Mouse (Mus musculus) lung, adult 2 months (tissue): ENCODE measurements around the gene Pex14. TPM values are rescaled to one million over a fixed set of nuclear protein-coding genes. Genes with fewer than 3 reads are reported as not detected.

Experiments used
- DNase-seq: peaks from one replicate; pipeline ENCODE4 v3.0.0; 2022
- H3K4me1 ChIP-seq: fragments of 200-500 bp; 2 replicates; pipeline ENCODE4 v1.6.1; 2011; ENCODE audit warnings: low read length; ENCODE audit not compliant: control insufficient read depth, insufficient read depth
- H3K4me3 ChIP-seq: fragments of 200-500 bp; replicated peaks from 2 replicates; pipeline ENCODE3; 2011; ENCODE audit warnings: low read depth, mild to moderate bottlenecking, control low read depth, low read length; ENCODE audit errors: extremely low read depth
- CTCF ChIP-seq: fragments of 200-500 bp; IDR thresholded peaks from 2 replicates; pipeline ENCODE4 v1.5.1; 2011; ENCODE audit warnings: mild to moderate bottlenecking, low read length, control low read depth; ENCODE audit not compliant: insufficient read depth
- POLR2A ChIP-seq: fragments of 200-500 bp; IDR thresholded peaks from 2 replicates; pipeline ENCODE4 v1.6.1; 2011; ENCODE audit warnings: low read depth, mild to moderate bottlenecking, control low read depth, low read length, borderline replicate concordance; ENCODE audit errors: extremely low read depth
- WGBS: fragments of 180-500 bp; shearing (Covaris S2); methylation state at CpG from one replicate; pipeline ENCODE4 v1.1.7; 2018; 5-methylcytosine and 5-hydroxymethylcytosine counted together
- polyA plus RNA-seq: library from polyadenylated mRNA; depleted of rRNA; stranded (reverse); fragments of >200 nt; gene quantifications from 2 replicates; pipeline ENCODE4 v1.2.3, GENCODE M21; 2012

Pex14 gene
- polyA plus RNA-seq, 1 experiment: 39.2 TPM

GRCm38 (mm10) chr4:148973387-148973786 is 126.3 kb downstream of the Pex14 start:
- peaks cover 15% of the 10 kb centered on the region for H3K4me1 ChIP-seq
- H3K4me3 ChIP-seq: no peak overlapping the region
- no peak for DNase-seq
- no peak for TF ChIP-seq POLR2A
- TF ChIP-seq CTCF: no peak
- WGBS: 86% methylated on average over 14 of the region's 14 CpGs

GRCm38 (mm10) chr4:148972707-148973106 is 127.0 kb downstream of the Pex14 start:
- TF ChIP-seq POLR2A: no peak
- TF ChIP-seq CTCF: no peak
- WGBS: 91% methylated on average over 14 of the region's 14 CpGs
- H3K4me3 ChIP-seq: no peak overlapping the region
- no peak for DNase-seq
- H3K4me1 ChIP-seq: peaks cover 16% of the 10 kb centered on the region

DNA sequence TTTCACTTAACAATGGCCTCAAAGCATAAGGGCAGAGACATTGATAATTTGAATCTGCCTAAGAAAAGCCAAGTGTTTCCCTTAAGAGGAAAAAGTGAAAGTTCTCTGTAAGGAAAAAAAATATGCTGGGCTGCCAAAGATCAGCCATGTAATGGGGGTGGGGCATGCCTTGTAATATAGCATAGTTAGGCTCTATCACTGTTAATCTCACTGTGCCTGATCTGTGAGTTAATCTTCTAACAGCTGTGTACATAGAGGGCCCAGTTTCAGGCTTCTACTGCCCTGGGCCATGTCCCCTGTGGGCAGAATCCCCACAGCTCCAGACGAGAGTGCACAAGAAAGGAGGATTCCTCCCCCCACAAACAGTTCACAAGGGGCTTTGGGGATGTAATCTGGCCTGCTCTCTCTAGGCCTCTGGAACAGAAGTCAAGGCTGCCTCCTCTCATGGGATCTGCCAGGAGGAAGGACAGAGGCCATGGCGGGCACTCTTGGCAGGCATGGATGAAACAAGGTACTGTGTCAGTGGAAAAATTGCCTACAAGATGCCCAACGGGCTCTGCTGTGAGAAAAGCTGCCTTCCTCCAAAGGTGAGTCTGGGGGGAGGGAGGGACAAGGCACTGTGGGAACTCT is 127.9 kb downstream of the Pex14 start:
- no peak overlapping the region for H3K4me3 ChIP-seq
- 85% methylated on average over 3 of the region's 3 CpGs for WGBS
- no peak for DNase-seq
- TF ChIP-seq POLR2A: no peak
- TF ChIP-seq CTCF: no peak
- peaks cover 16% of the 10 kb centered on the region for H3K4me1 ChIP-seq

GRCm38 (mm10) chr4:148970742-148971141 is 128.9 kb downstream of the Pex14 start:
- peaks cover 16% of the 10 kb centered on the region for H3K4me1 ChIP-seq
- 87% methylated on average over 4 of the region's 4 CpGs for WGBS
- DNase-seq: no peak
- H3K4me3 ChIP-seq: no peak overlapping the region
- TF ChIP-seq CTCF (no peak), POLR2A (no peak)

GRCm38 (mm10) chr4:148969610-148970009 is 130.1 kb downstream of the Pex14 start:
- TF ChIP-seq POLR2A: no peak; the same call in 1 of the 2 replicates
- no peak for TF ChIP-seq CTCF
- DNase-seq: no peak
- 32% methylated on average over 5 of the region's 5 CpGs for WGBS
- Histone ChIP-seq H3K4me3 (no peak overlapping the region), H3K4me1 (peaks cover 16% of the 10 kb centered on the region)

DNA sequence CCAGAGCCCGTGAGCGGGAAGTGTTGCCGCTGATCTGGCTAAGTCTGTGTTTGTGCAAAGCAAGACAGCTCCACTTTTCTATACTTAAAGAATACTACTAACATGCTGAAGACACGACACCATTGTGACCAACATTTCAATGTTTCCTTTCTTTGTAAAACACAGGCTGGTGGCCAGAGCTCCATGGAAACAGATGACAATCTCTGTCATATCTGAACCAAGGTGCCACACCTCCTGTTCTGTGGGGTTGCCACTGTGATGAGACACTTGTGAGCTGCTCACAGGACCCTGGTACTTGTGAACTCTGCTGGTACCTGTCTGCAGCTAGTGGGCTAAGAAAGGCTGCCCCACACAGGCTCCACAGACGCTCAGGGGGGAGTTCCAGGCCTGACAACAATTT is 130.8 kb downstream of the Pex14 start:
- Histone ChIP-seq H3K4me1 (peaks cover 16% of the 10 kb centered on the region), H3K4me3 (no peak overlapping the region)
- no peak for TF ChIP-seq CTCF
- TF ChIP-seq POLR2A: no peak
- 48% methylated on average over 5 of the region's 5 CpGs for WGBS
- DNase-seq: no peak

DNA sequence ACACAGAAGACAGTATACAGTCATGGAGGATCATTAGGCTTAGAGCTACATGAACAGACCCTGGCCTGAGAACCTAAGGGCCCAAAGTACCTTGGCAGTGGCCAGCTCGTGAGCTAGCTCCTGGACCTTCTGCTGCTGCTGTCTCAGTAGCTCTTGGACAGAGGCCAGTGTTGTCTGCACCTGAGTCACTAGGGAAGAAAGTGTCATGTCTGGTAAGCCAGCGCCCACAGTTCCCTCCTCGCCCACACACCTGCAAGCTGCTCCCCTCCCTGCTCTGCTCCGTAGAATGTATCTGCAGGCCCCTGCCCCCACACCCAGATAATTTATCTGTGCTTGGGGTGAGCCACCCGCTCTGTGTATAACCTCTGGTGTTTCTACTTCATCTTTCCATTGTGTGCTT is 133.5 kb downstream of the Pex14 start:
- TF ChIP-seq POLR2A: no peak
- no peak for TF ChIP-seq CTCF
- 88% methylated on average over 5 of the region's 5 CpGs for WGBS
- Histone ChIP-seq H3K4me1 (peaks cover 16% of the 10 kb centered on the region), H3K4me3 (no peak overlapping the region)
- DNase-seq: no peak

DNA sequence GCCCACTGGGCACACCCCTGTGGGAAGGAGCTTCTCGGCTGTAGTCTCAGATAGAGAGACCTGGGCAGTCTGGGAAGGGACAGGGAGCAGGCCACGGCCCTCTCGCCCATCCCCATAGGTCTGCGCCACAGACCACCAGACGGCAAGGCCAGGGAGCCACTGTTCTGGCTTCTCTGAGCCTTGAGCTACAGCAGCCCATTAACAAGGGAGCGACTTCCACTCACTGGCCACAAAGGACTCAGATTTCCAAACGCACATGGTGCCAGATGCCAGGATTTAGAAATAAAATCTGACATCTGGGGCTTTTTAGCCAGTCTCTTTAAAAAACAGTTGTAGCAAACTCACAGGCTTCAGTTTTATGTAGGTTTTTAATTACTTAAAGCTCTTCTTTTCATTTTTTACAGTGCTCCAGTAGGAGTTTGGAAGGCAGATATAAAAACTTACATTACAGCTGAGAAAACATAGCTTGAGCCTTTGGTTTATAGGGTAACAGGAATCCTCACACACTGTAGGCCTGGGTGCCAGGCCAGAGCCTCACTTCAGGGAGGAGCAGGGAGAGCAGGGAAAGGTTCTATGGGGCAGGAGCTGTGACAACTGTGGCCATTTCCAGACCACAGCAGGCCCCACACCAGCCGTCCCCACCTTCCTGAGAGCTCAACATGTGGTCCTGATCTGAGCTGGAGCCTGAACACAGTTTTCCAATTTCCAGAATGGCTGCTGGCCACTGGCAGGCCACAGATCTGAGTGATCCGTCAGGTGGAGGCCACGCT is 134.9 kb downstream of the Pex14 start:
- Histone ChIP-seq H3K4me3 (no peak overlapping the region), H3K4me1 (peaks cover 14% of the 10 kb centered on the region)
- TF ChIP-seq CTCF (no peak), POLR2A (no peak)
- no peak for DNase-seq
- 93% methylated on average over 10 of the region's 10 CpGs for WGBS

GRCm38 (mm10) chr4:148962096-148962495 is 137.6 kb downstream of the Pex14 start:
- WGBS: 81% methylated on average over 1 of the region's 1 CpGs
- DNase-seq: no peak
- TF ChIP-seq CTCF (no peak), POLR2A (no peak)
- H3K4me1 ChIP-seq: no peaks in the 10 kb centered on the region
- no peak overlapping the region for H3K4me3 ChIP-seq

DNA sequence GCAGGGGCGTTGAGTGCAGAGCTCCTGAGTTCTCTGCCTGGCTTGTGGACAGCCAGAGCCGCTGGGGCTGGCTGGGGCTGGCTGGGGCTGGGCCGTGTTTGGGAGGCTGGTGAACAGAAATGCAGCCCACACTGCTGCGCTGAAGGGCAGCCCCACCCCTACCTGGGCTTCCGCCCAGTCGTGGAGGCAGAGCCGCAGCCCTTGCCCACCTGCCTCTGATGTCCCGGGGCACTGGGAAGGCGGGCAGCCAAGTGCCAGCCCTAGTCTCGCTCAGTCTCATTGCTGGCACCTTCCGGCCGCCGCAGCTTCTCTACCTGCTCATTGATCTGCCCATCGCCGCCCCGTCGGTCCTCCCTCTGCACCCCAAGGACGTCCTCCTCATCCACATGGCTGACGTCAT is 138.6 kb downstream of the Pex14 start:
- Histone ChIP-seq H3K4me3 (no peak overlapping the region), H3K4me1 (no peaks in the 10 kb centered on the region; the same call in 1 of the 2 replicates)
- DNase-seq: no peak
- no peak for TF ChIP-seq CTCF
- no peak for TF ChIP-seq POLR2A
- whole genome bisulfite sequencing: 88% methylated on average over 19 of the region's 19 CpGs

- no peak for DNase-seq
- WGBS: 88% methylated on average over 12 of the region's 12 CpGs
- Histone ChIP-seq H3K4me3 (no peak overlapping the region), H3K4me1 (peaks cover 8% of the 10 kb centered on the region)
- TF ChIP-seq POLR2A (no peak), CTCF (no peak)
Observed at GRCm38 (mm10) chr4:148960011-148960410, 139.7 kb downstream of the Pex14 start.
